Mouse (Mus musculus) cerebellum, adult 9-10 months (tissue): Measurements from ENCODE around the gene Ston2.

Experiments
- DNase-seq: peaks from one replicate; pipeline ENCODE4 v3.0.0; 2022

Gene Ston2

DNA sequence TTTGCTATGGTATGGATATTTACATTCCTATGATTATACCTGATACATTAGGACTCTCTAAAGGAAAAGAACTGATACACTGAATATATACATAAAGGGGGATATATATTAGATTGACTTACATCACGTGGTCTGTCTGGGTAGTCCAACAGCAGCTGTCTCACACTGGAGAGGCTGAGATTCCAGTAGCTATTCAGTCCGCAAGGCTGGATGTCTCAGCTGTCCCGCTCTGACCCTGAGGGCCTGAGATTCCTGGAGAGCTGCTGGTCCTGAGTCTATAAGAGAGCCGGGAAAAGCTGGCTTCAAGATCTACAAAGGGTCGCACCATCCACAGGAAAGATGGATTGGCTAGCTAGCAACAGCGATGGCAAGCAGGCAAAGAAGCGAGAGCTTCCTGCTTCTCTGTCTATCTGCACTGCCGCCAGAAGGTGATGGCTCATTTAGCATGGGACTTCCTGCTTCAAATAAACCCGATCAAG is at the start of gene Ston2:
Gene Ston2 (minus strand): TSS at position 429 of the 479 bp plus-strand sequence.
- DNase-seq: no peak

DNA sequence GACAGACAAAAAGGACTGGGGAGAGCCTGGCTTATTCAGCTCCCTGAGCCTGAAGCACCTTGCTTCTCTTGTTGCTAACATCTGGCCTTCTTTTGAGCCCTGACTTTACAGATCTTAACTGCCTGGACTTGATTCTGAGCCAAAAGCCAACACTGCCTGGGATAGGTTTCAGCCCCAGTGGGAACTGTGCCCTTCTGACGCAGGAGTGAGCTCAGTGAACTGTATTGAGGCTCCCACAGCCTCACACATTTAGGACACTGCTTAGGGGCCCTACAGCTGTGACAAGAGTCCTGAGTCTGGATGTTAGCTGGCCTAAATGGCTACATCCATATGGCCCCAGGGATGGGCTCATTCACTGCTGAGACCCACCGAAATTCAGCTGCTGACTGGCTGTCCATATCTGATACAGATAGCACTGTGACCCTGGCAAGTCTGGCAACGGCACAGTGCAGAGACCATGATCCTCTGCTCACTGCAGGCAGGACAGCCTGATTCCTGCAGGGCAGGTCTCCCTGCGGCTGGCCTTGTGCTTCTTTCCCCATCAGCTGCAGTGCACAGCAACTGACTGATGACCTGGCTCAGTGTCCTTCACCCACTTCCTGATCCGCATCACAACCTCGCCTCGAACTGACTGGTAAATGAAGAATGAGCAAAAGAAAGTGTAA is 49.3 kb upstream of the Ston2 start:
- DNase-seq: no peak

DNA sequence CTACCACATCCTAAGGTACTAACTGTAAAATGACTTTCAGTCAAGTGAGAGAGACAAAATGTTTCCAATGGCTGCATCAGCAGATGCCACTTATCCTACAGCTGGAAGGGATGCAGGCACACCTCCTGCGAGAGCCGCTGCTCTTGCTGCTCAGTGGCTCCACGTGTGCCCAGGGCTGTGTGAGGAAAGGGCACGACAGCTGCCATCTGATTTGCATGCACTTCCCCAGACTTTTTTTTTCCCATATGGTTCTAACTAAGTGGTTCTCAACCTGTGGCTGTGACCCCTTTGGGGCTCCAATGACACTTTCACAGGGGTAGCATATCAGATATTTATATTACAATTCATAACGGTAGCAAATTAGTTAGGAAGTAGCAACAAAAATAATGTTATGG is 45.7 kb upstream of the Ston2 start:
- DNase-seq: no peak

DNA sequence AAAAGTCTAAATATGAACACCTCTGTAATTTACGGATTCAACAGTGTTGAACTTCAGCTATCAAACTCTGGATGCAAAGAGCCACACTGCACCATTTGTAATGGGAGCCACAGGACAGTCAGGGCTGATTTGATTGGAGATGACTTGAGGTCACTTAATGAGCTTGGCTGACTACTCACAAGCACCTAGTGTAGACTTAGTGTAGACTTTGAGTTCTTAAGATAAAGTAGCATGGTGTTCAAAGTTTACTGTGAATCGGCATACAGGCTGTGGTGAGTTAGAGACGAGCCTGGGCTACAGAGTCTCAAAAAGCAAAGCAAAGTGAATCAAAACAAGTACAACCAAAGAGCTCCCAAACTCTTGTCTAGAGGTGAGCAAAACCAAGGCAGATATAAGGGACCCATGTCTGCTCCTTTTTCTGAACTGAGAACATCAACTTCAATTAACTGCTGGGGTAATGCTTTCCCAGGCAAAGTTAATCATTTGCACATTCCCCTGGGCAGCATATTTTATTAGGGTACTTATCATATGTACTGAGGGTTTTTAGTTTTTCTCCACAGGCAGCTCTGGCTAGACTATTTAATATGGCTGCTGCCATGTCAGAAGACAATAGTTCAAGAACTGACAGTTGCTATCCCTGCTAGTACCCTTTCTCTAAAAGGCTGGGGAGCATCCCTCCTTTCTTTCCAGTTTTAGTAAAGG is 45.2 kb upstream of the Ston2 start:
- no peak for DNase-seq

- no peak for DNase-seq
These were observed 43.2 kb upstream of the Ston2 start for GRCm38 (mm10) chr12:91831410-91831809.

DNA sequence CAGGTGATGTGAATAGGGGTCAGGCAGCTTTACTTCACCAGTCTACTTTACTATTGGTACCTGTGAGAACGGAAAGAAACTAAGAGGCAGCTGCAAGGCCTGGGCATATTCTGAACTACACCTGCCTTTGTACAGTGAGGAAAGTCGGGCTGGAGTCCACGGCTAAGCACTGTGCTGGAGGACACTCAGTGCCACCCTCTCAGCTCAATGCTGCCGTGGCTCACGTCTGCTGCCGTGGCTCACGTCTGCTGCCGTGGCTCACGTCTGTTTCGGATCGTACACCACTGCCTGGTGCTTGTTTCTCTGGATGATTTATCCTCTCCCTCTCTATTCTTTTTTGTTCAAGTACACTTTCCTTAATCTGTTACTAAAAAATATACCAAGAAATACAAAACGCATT is 32.3 kb upstream of the Ston2 start:
- no peak for DNase-seq

- no peak for DNase-seq
These were observed 30.5 kb upstream of the Ston2 start for GRCm38 (mm10) chr12:91818726-91819125.

GRCm38 (mm10) chr12:91815990-91816389 is 27.8 kb upstream of the Ston2 start:
- DNase-seq: peak; percentile 48

DNA sequence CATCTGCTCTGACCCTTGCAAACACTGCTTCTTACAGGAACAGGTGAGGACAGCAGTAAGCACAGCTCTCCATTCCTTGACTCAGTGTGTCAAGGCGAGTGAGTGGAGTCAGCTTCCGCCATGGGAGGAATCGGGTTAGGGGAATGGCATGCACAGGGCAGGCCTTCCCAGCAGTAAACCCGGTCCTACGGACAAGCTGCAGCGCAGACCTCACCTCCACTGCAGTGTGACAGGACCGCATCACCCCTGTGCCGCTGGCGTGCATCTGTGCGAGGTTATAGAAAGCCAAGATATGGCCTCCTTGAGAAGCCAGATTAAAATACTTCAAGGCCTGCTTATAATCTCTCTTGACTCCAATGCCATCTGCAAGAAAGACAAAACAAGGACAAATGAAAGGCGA is 27.4 kb upstream of the Ston2 start:
- DNase-seq: no peak

- no peak for DNase-seq
These were observed 20.7 kb upstream of the Ston2 start for GRCm38 (mm10) chr12:91808911-91809310.

- DNase-seq: no peak
These were observed 19.6 kb upstream of the Ston2 start for GRCm38 (mm10) chr12:91807761-91808160.

DNA sequence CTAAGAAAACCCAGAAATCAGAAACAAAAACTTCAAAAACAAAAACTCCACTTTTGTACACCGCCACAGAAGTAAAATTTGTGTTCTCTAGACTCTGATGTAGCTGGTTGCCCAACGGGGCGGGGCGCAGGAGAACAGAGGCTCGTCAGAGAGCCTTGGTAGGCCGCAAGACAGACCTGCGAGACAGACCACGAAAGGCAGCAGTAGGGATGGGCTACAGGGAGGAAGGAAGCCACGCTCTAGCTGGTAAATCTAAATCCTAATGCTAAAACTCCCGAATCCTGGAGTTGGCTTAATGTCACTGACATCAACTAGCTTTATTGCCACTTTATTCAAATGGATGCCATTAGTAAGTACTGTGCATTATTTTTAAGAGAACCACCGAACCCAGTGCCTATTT is 18.9 kb upstream of the Ston2 start:
- no peak for DNase-seq

GRCm38 (mm10) chr12:91804262-91804661 is 16.1 kb upstream of the Ston2 start:
- no peak for DNase-seq

DNA sequence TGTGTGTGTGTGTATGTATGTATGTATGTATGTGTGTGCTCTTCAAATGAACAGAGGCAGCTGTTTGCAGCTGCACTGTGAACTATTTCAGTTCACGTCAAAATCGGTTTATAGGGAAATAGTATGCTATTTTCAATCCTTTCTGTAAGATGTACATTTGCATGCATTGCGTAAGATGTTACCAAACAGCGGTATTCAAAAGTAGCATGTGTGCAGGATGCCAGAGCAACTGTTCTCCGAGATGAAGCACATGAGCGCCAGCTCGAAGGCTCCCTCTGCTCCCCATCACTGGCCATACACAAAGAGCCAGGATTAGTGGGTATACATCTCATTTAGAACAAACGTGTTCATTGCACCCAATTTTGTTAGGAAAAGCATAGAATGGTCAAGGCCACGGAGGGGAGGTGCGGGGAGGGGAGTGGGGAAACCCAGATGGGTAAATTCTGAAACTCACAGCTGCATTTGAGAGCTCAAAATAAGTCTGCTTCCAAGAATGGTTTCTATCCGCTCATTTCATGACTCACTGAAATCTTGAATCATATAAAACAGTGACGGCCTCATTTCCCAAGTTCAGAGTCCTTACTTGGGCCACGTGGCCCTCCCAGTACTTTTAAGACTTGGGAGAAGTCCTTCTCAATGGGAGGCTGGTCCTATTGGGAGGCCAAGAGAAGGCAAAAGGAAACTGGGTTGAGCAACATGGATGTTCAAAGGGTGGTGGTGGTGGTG is 15.2 kb upstream of the Ston2 start:
- DNase-seq: no peak

DNA sequence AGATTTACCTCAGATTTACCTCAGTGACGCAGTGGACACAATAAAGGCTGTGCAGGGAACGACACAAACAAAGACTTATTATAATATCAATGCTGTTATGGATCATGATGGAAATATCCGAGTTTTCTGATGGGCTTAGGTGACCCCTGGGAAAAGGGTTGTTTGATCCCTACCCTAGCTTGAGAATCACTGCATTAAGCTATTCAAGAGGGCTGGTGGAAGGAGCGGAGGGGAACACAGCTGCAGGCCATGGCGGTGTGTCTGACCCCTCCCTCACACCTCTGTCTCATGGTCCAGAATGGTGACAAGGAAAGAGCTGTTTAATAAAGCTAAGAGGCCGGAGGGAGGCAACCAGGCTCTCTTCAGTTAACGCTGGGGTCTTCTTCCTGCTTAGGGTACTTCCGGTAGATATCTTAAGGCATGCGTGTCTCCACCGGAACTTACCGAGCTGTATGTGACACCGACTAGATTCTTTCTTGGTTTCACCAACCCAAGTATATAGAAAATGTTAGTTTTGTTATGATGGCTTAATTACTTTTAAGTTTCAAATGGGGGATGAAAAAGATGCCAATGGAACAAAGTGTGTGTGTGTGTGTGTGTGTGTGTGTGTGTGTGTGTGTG is 14.5 kb upstream of the Ston2 start:
- DNase-seq: no peak

DNA sequence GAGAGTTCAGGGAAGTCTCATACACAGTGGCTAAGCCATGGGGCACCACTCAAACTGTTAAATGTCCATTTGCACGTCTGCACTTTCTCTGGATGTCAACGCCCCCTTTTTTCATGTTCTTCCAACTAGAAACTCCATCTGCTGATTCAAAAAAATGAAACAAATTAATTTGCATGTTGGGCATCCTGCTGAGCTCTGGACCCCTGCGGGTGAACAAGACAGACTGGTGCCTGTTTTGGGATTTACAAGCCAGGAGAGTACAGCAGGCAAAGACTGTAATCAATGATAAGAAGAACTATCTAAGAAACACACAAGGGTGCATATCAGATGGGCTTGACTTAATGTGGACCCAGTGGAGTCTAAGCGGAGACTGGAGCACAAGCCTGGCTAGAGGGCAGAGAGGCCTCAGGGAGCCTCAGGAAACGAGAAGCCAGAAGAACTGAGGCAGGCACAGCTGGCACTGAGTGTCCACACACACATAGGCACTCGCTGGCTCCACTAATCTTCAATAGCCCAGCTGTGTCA is 12.7 kb upstream of the Ston2 start:
- DNase-seq: no peak

GRCm38 (mm10) chr12:91799821-91800335 is 11.7 kb upstream of the Ston2 start:
- no peak for DNase-seq

DNA sequence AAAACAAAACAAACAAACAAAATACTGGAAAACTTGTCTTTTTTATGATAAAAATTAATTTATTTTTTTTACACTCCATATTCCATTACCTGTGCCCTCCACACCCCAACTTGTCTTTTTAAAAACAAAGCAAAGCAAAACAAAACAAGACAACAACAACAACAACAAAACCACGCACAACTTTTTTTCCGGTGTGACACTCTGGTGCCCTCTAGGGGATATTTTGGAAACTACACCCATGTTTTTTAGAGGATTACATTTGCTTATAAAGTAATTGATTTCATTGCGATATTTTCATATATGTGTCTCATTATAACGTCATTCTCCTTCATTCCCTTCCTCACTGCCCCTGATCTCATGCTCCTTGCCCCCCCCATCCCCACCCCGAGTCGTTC is 11.2 kb upstream of the Ston2 start:
- DNase-seq: peak; percentile 35

GRCm38 (mm10) chr12:91798720-91799378 is 10.7 kb upstream of the Ston2 start:
- DNase-seq: no peak

GRCm38 (mm10) chr12:91796774-91797173 is 8.6 kb upstream of the Ston2 start:
- no peak for DNase-seq

DNA sequence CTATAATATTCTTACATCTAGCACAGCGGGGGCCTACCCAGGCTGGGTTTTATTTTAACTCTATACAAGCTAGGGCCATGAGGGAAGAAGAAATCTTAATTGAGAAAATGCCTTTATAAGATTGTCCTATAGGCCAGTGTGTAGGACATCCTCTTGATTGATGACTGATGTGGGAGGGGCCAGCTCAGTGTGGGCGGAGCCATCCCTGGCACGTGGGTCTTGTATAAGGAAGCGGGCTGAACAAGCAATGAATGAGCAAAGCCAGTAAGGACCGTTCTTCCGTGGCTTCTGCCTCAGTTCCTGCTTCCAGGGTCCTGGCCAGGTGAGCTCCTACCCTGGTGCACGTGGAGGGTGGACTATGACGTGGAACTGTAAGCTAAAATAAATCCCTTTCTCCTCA is 5.1 kb upstream of the Ston2 start:
- DNase-seq: no peak

- DNase-seq: no peak
These were observed 3.6 kb upstream of the Ston2 start for GRCm38 (mm10) chr12:91791822-91792221.
